ENCODE assay signal across 10 mouse cellular contexts in genomic region chr14:30543331-30543730, GRCm38 (mm10). TPM values are rescaled to one million over a fixed set of nuclear protein-coding genes. Genes with fewer than 3 reads are reported as not detected.
DNase-seq lines count a peak whose midpoint lies in the region; ATAC-seq and TF ChIP-seq lines count a peak whose summit lies in the region.
"Not testable (repeated sequence)": the region's sequence is repeated elsewhere in the genome, so short reads cannot be mapped to it uniquely, and the experiment has no call there.
"Had no signal": no experiment of that assay in that cellular context is flagged by ENCODE, and none has a peak within 500 bp of the region (broad histone marks: within the 10 kb centered on the region; RNA-seq: fewer than 3 reads in every experiment).

No protein-coding gene starts in this region.

- H3K4me2 ChIP-seq in intestine, postnatal 0 days (replicated peaks; ENCODE audit: low read depth); liver, embryonic 14.5 days (ENCODE audit: low read depth); lung, postnatal 0 days (replicated peaks; ENCODE audit: low read depth, low read length): not testable (repeated sequence)

- not testable (repeated sequence) for ATAC-seq in intestine, postnatal 0 days; liver, embryonic 14.5 days (ENCODE audit: insufficient read depth); lung, postnatal 0 days

- H3K27me3 ChIP-seq in MEL (ENCODE audit: control insufficient read depth in 1 of 2, insufficient read depth in 2 of 2, low read length in 2 of 2); intestine, postnatal 0 days (replicated peaks; ENCODE audit: control insufficient read depth, insufficient read depth, low read length); liver, embryonic 14.5 days (ENCODE audit: control insufficient read depth, insufficient read depth, low read length); lung, postnatal 0 days (replicated peaks; ENCODE audit: insufficient read depth, low read length); small intestine, adult 2 months (ENCODE audit: control insufficient read depth, insufficient read depth, low read length): not testable (repeated sequence)

- DNase-seq in 3T3-L1 (ENCODE audit: low read depth, low spot score) (peak; percentile 16), A20 (ENCODE audit: low read depth, low spot score) (peak; percentile 26)
- DNase-seq in MEL (ENCODE audit: low read depth, low spot score); liver, embryonic 14.5 days (ENCODE audit: low read depth in 3 of 3, low spot score in 3 of 3); lung, postnatal 0 days (ENCODE audit: low spot score): not testable (repeated sequence)

- H3K27ac ChIP-seq in MEL (ENCODE audit: control insufficient read depth, low read depth, low read length); intestine, postnatal 0 days (ENCODE audit: low read depth, low read length); liver, embryonic 14.5 days; lung, postnatal 0 days (ENCODE audit: low read length); small intestine, adult 2 months (ENCODE audit: insufficient read depth, low read depth, low read length): not testable (repeated sequence)
- H3K27ac ChIP-seq in brown adipose tissue, adult 24 weeks (replicated peaks; ENCODE audit: low read depth, low read length), result peak overlapping the region; percentile 48; the same call in 1 of the 2 replicates

- TF ChIP-seq EP300 in MEL (IDR thresholded peaks at IDR 0.05; ENCODE audit: low read depth in 1 of 2, low read length in 2 of 2); liver, embryonic 14.5 days (IDR thresholded peaks at IDR 0.05; ENCODE audit: low read depth); lung, postnatal 0 days (IDR thresholded peaks at IDR 0.05): not testable (repeated sequence)

- not testable (repeated sequence) for H3K36me3 ChIP-seq in MEL (ENCODE audit: control insufficient read depth in 1 of 2, insufficient read depth in 2 of 2, low read length in 2 of 2); intestine, postnatal 0 days (ENCODE audit: control insufficient read depth, insufficient read depth); liver, embryonic 14.5 days (replicated peaks; ENCODE audit: control insufficient read depth, insufficient read depth, low read depth); lung, postnatal 0 days (ENCODE audit: insufficient read depth, low read length); small intestine, adult 2 months (ENCODE audit: control insufficient read depth, insufficient read depth, low read length)

- not testable (repeated sequence) for H3K79me2 ChIP-seq in MEL (ENCODE audit: control insufficient read depth, insufficient read depth, low read length, poor library complexity)

- not testable (repeated sequence) for H3K9ac ChIP-seq in MEL (ENCODE audit: control insufficient read depth, low read depth, low read length, poor library complexity, severe bottlenecking); intestine, postnatal 0 days (ENCODE audit: low read depth, low read length); liver, embryonic 14.5 days (replicated peaks); lung, postnatal 0 days (replicated peaks; ENCODE audit: low read depth)

- H3K9me3 ChIP-seq in MEL (replicated peaks; ENCODE audit: insufficient read depth, low read length); intestine, postnatal 0 days (ENCODE audit: control insufficient read depth); liver, embryonic 14.5 days (ENCODE audit: control insufficient read depth, low read length); lung, postnatal 0 days (ENCODE audit: low read length): not testable (repeated sequence)

- not testable (repeated sequence) for H3K4me1 ChIP-seq in MEL (ENCODE audit: control insufficient read depth in 1 of 2, insufficient read depth in 2 of 2, low read length in 2 of 2); intestine, postnatal 0 days (replicated peaks; ENCODE audit: control insufficient read depth, insufficient read depth, low read length); liver, embryonic 14.5 days (replicated peaks; ENCODE audit: control insufficient read depth in 2 of 2, insufficient read depth in 2 of 2, low read length in 1 of 2); lung, postnatal 0 days (ENCODE audit: insufficient read depth, low read depth, low read length); small intestine, adult 2 months (ENCODE audit: control insufficient read depth, insufficient read depth, insufficient read length, low read length)
- H3K4me1 ChIP-seq in brown adipose tissue, adult 24 weeks (ENCODE audit: control insufficient read depth, insufficient read depth, insufficient read length, low read length), result peaks cover 12% of the 10 kb centered on the region

- not testable (repeated sequence) for H3K4me3 ChIP-seq in MEL (ENCODE audit: control insufficient read depth in 1 of 2, insufficient read depth in 1 of 2, low read depth in 2 of 2, low read length in 2 of 2); brown adipose tissue, adult 24 weeks (ENCODE audit: insufficient read depth, low read depth, low read length); intestine, postnatal 0 days (ENCODE audit: low read depth, low read length); liver, embryonic 14.5 days (ENCODE audit: insufficient read depth in 1 of 2, low read depth in 2 of 2, low read length in 2 of 2); lung, postnatal 0 days (ENCODE audit: low read depth, low read length); small intestine, adult 2 months (ENCODE audit: low read depth, low read length)

- TF ChIP-seq POLR2A in MEL (IDR thresholded peaks at IDR 0.05; ENCODE audit: control insufficient read depth in 1 of 2, insufficient read depth in 1 of 2, low read depth in 1 of 2, low read length in 2 of 2, poor library complexity in 1 of 2); small intestine, adult 2 months (IDR thresholded peaks at IDR 0.05; ENCODE audit: low read depth, low read length): not testable (repeated sequence)

- WGBS in intestine, postnatal 0 days, result 87% methylated on average over 5 of the region's 5 CpGs
- WGBS in liver, embryonic 14.5 days (ENCODE audit: insufficient replicate concordance), result 78% methylated on average over 5 of the region's 5 CpGs
- 83% methylated on average over 5 of the region's 5 CpGs for WGBS in lung, postnatal 0 days
- 89% methylated on average over 5 of the region's 5 CpGs for WGBS in small intestine, adult 2 months

- peak; percentile 45 for TF ChIP-seq RAD21 in MEL (IDR thresholded peaks at IDR 0.05; ENCODE audit: low read depth, low read length)

- TF ChIP-seq CTCF in MEL (IDR thresholded peaks at IDR 0.05 in 2 of 3, conservative IDR thresholded peaks at IDR 0.05 in 1 of 3; ENCODE audit: control insufficient read depth in 1 of 3, insufficient read depth in 1 of 3, low read depth in 2 of 3, low read length in 3 of 3, poor library complexity in 1 of 3, severe bottlenecking in 1 of 3), result peak; percentile 10 to 52 (median 30); a peak in 4 of 6 replicates
- peak; percentile 36; the same call in 1 of the 2 replicates for TF ChIP-seq CTCF in intestine, postnatal 0 days (IDR thresholded peaks at IDR 0.05; ENCODE audit: low read depth)
- peak; percentile 45 for TF ChIP-seq CTCF in liver, embryonic 14.5 days (IDR thresholded peaks at IDR 0.05; ENCODE audit: low read depth)
- peak; percentile 28 for TF ChIP-seq CTCF in lung, postnatal 0 days (IDR thresholded peaks at IDR 0.05)
- TF ChIP-seq CTCF in small intestine, adult 2 months (IDR thresholded peaks at IDR 0.05; ENCODE audit: extremely low read depth, insufficient read length, insufficient replicate concordance, low read depth, low read length), result peak; percentile 16; the same call in 1 of the 2 replicates

TF ChIP-seq in MEL, 35 proteins besides CTCF, POLR2A, EP300 and RAD21:
- TF ChIP-seq ZC3H11A (IDR thresholded peaks at IDR 0.05; ENCODE audit: low read depth, low read length), result peak; percentile 44
- peak; percentile 59 for TF ChIP-seq SMC3 (IDR thresholded peaks at IDR 0.05; ENCODE audit: low read depth, low read length)

RNA-seq across cellular contexts. Expression of gene Tkt, which starts 4.8 kb away (rescaled TPM):
- total RNA-seq in MEL (2012; rRNA removed), result 636 and 640 TPM in 2 replicates
- 1,000 to 10,000 TPM in 1 of 2 experiments, 100 to 1,000 TPM in 1; 115 to 1,273 TPM for polyA plus RNA-seq in MEL (2012; ENCODE audit: insufficient read depth in 1 of 2, insufficient read length in 2 of 2, low read depth in 1 of 2, low replicate concordance in 2 of 2, missing spikeins in 1 of 2)
- 6,666 and 7,122 TPM in 2 replicates for polyA plus RNA-seq in brown adipose tissue, adult 24 weeks (2012; ENCODE audit: insufficient read depth, insufficient read length, missing spikeins)
- polyA plus RNA-seq in intestine, postnatal 0 days (2015; fragmentation: Nextera tagmentation; extraction: Ambion mirVana), result 174 and 177 TPM in 2 replicates
- polyA plus RNA-seq in liver, embryonic 14.5 days (2012; rRNA removed), result 132 and 153 TPM in 2 replicates
- 86.7 and 98.4 TPM in 2 replicates for polyA plus RNA-seq in liver, embryonic 14.5 days (2014; fragmentation: Nextera tagmentation; extraction: Ambion mirVana)
- polyA plus RNA-seq in lung, postnatal 0 days (2015; fragmentation: Nextera tagmentation; extraction: Ambion mirVana), result 121 and 132 TPM in 2 replicates
- polyA plus RNA-seq in small intestine, adult 2 months (2012; rRNA removed), result 160 and 364 TPM in 2 replicates

RNA-seq across cellular contexts. Expression of gene Cacna1d, which starts 52.1 kb away (rescaled TPM):
- total RNA-seq in MEL (2012; rRNA removed), result not detected in 2 replicates
- polyA plus RNA-seq in MEL (2012; ENCODE audit: insufficient read depth in 1 of 2, insufficient read length in 2 of 2, low read depth in 1 of 2, low replicate concordance in 2 of 2, missing spikeins in 1 of 2), result not detected
- polyA plus RNA-seq in brown adipose tissue, adult 24 weeks (2012; ENCODE audit: insufficient read depth, insufficient read length, missing spikeins), result not detected in 2 replicates
- 1.5 and 1.7 TPM in 2 replicates for polyA plus RNA-seq in intestine, postnatal 0 days (2015; fragmentation: Nextera tagmentation; extraction: Ambion mirVana)
- polyA plus RNA-seq in liver, embryonic 14.5 days (2012; rRNA removed), result 0.15 and 0.17 TPM in 2 replicates
- 0.17 TPM in 1 of 2 replicates, not detected in the other for polyA plus RNA-seq in liver, embryonic 14.5 days (2014; fragmentation: Nextera tagmentation; extraction: Ambion mirVana)
- polyA plus RNA-seq in lung, postnatal 0 days (2015; fragmentation: Nextera tagmentation; extraction: Ambion mirVana), result 12.5 and 14.8 TPM in 2 replicates
- polyA plus RNA-seq in small intestine, adult 2 months (2012; rRNA removed), result 1.8 and 2.3 TPM in 2 replicates
- polyA plus RNA-seq: C2C12; erythroblast, embryonic 14.5 days had no signal
